Mouse (Mus musculus) spleen, adult 2 months (tissue): ENCODE results near the gene Tmbim7. TPM values are rescaled to one million over a fixed set of nuclear protein-coding genes. Genes with fewer than 3 reads are reported as not detected.
"Not testable (repeated sequence)": the region's sequence is repeated elsewhere in the genome, so short reads cannot be mapped to it uniquely, and the experiment has no call there.

Source experiments
- DNase-seq, 2 experiments: peaks; one replicate each; pipeline versions ENCODE4 v3.0.0 to v3.0.0-alpha.2; 2012 to 2021; ENCODE audit warnings: low spot score in 2 of 2, low read depth in 1 of 2
- H3K27ac ChIP-seq: fragments of 200-500 bp; 2 replicates; pipeline ENCODE4 v1.5.1; 2012; ENCODE audit warnings: low read length, inconsistent platforms; ENCODE audit not compliant: insufficient read depth
- H3K27me3 ChIP-seq: fragments of 200-500 bp; 2 replicates; pipeline ENCODE4 v1.6.1; 2012; ENCODE audit warnings: mild to moderate bottlenecking, moderate library complexity, low read length, inconsistent platforms; ENCODE audit not compliant: control insufficient read depth, insufficient read depth
- H3K36me3 ChIP-seq: fragments of 200-500 bp; 2 replicates; pipeline ENCODE4 v1.6.1; 2012; ENCODE audit warnings: mild to moderate bottlenecking, low read length, inconsistent platforms; ENCODE audit not compliant: control insufficient read depth, insufficient read depth
- H3K4me1 ChIP-seq: fragments of 200-500 bp; 2 replicates; pipeline ENCODE4 v1.6.1; 2011; ENCODE audit warnings: inconsistent platforms; ENCODE audit not compliant: control insufficient read depth, insufficient read depth, insufficient read length
- H3K4me3 ChIP-seq: fragments of 200-500 bp; 2 replicates; pipeline ENCODE4 v1.5.1; 2011; ENCODE audit warnings: mild to moderate bottlenecking, inconsistent platforms; ENCODE audit not compliant: insufficient read depth, insufficient read length; ENCODE audit errors: extremely low read depth
- CTCF ChIP-seq: fragments of 200-500 bp; IDR thresholded peaks from 2 replicates; pipeline ENCODE4 v1.5.1; 2011; ENCODE audit warnings: mild to moderate bottlenecking, inconsistent platforms; ENCODE audit not compliant: insufficient read depth, insufficient read length, insufficient replicate concordance; ENCODE audit errors: extremely low read depth
- POLR2A ChIP-seq: fragments of 200-500 bp; IDR thresholded peaks from 2 replicates; pipeline ENCODE4 v1.6.1; 2011; ENCODE audit warnings: low read depth, low read length, inconsistent platforms
- WGBS: fragments of 180-500 bp; shearing (Covaris S2); methylation state at CpG from one replicate; pipeline ENCODE4 v1.1.7; 2018; 5-methylcytosine and 5-hydroxymethylcytosine counted together
- polyA plus RNA-seq: library from polyadenylated mRNA; depleted of rRNA; stranded (reverse); fragments of >200 nt; gene quantifications from 2 replicates; pipeline ENCODE4 v1.2.3, GENCODE M21; 2012; rRNA removed

Gene Tmbim7
- not detected in 2 replicates for polyA plus RNA-seq

GRCm38 (mm10) chr5:3650881-3651280, at the start of gene Tmbim7:
Gene Tmbim7, plus strand, starts transcription at chr5:3651181.
- H3K36me3 ChIP-seq: no peaks in the 10 kb centered on the region
- WGBS: 92% methylated on average over 6 of the region's 6 CpGs
- DNase-seq: no peak
- H3K27me3 ChIP-seq: no peaks in the 10 kb centered on the region
- H3K27ac ChIP-seq: no peak within 1 kb of the TSS
- H3K4me1 ChIP-seq: no peaks in the 10 kb centered on the region
- H3K4me3 ChIP-seq: no peak within 1 kb of the TSS
- no peak for TF ChIP-seq CTCF
- no peak for TF ChIP-seq POLR2A

GRCm38 (mm10) chr5:3607114-3607513, 43.9 kb upstream of the Tmbim7 start:
- Histone ChIP-seq H3K4me3 (no peak overlapping the region), H3K27me3 (no peaks in the 10 kb centered on the region), H3K36me3 (peaks cover 17% of the 10 kb centered on the region), H3K4me1 (no peaks in the 10 kb centered on the region), H3K27ac (no peak overlapping the region)
- WGBS: 95% methylated on average over 9 of the region's 9 CpGs
- DNase-seq: no peak
- TF ChIP-seq CTCF (no peak), POLR2A (no peak)

DNA sequence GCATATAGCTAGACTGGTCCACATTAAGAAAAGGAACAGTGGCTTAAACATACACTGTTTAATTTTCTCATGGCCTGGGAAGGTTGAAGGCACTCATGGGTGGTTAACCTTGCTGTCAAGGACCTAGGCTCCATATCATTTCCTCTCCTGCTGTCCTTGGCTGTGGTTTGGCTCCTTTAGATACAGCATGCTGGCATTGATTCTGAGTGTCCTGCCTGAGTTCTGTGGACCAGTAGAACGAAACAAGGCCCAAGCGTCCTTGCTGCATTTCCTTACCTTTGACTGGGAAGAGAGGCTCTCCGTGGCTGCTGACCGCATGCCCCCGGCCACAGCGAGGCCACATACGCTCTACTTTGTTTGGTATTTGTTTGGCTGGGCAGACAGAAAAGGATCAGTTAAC, 41.7 kb upstream of the Tmbim7 start:
- Histone ChIP-seq H3K27ac (no peak overlapping the region), H3K36me3 (peaks cover 17% of the 10 kb centered on the region), H3K4me1 (no peaks in the 10 kb centered on the region), H3K27me3 (no peaks in the 10 kb centered on the region), H3K4me3 (no peak overlapping the region)
- no peak for DNase-seq
- WGBS: 94% methylated on average over 7 of the region's 7 CpGs
- no peak for TF ChIP-seq CTCF
- no peak for TF ChIP-seq POLR2A

GRCm38 (mm10) chr5:3611835-3612234, 39.1 kb upstream of the Tmbim7 start:
- not testable (repeated sequence) for H3K27ac ChIP-seq, H3K27me3 ChIP-seq, DNase-seq, H3K4me3 ChIP-seq, H3K4me1 ChIP-seq, H3K36me3 ChIP-seq
- WGBS: 96% methylated on average over 2 of the region's 2 CpGs

- Histone ChIP-seq H3K27ac (no peak overlapping the region), H3K4me1 (no peaks in the 10 kb centered on the region), H3K36me3 (peaks cover 17% of the 10 kb centered on the region), H3K4me3 (no peak overlapping the region), H3K27me3 (no peaks in the 10 kb centered on the region)
- WGBS: 94% methylated on average over 7 of the region's 7 CpGs
- no peak for TF ChIP-seq CTCF
- TF ChIP-seq POLR2A: no peak
- DNase-seq: no peak
Measured at GRCm38 (mm10) chr5:3620486-3620885, 30.5 kb upstream of the Tmbim7 start.

- Histone ChIP-seq H3K36me3 (peaks cover 1% of the 10 kb centered on the region), H3K27ac (no peak overlapping the region)
- 94% methylated on average over 5 of the region's 5 CpGs for WGBS
Measured at GRCm38 (mm10) chr5:3630055-3630454, 20.9 kb upstream of the Tmbim7 start.

DNA sequence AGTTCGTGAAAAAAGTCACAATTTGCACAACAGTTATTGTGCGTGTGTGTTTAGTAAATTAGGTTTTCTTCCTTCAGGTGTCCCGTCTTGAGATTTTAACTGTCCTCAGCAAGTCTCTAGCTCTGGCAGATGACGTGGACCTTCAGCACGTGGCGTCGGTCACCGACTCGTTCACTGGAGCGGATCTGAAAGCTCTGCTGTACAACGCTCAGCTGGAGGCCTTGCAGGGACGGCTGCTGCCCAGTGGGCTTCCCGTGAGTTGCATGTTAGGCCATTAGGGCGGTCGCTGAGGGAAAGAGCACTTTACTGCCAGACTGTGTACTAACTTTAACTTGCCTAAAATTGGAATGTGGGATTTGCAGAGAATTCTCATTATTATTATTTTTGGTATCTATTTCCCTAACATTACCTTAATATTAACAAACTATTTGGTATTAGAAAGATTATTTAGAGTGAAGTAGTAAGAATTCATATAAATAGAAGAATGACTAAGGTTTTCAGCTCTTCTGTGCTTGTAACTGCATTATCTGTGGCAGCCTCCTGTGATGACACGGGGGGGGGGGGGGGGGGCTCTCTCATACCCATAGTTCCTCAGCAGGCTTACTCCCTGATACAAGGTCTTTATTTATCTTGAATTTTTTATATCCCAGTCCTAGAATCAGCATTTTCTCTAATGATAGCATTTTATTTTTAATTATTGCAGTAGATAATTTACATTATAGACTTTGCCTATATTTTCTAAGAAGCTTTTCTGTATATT, 19.3 kb upstream of the Tmbim7 start:
- Histone ChIP-seq H3K4me3 (no peak overlapping the region), H3K27me3 (no peaks in the 10 kb centered on the region), H3K4me1 (no peaks in the 10 kb centered on the region), H3K27ac (no peak overlapping the region), H3K36me3 (peaks cover 3% of the 10 kb centered on the region)
- WGBS: 89% methylated on average over 16 of the region's 16 CpGs
- no peak for DNase-seq
- no peak for TF ChIP-seq CTCF

More at GRCm38 (mm10) chr5:3630055-3630454, 20.9 kb upstream of the Tmbim7 start:
- no peaks in the 10 kb centered on the region for H3K27me3 ChIP-seq
- no peak for DNase-seq
- H3K4me1 ChIP-seq: no peaks in the 10 kb centered on the region
- TF ChIP-seq CTCF (no peak), POLR2A (no peak)
- no peak overlapping the region for H3K4me3 ChIP-seq
